Mouse (Mus musculus) heart, adult 18-20 months (tissue): ENCODE results near the gene Cxcr4. TPM values are rescaled to one million over a fixed set of nuclear protein-coding genes. Genes with fewer than 3 reads are reported as not detected.

Experiments
- DNase-seq, 2 experiments: peaks; one replicate each; pipeline ENCODE4 v3.0.0; 2021 to 2022; ENCODE audit warnings: mixed read lengths in 1 of 2
- long read RNA-seq, 2 experiments: library from polyadenylated mRNA; stranded (forward); transcript quantifications; one replicate each; pipeline ENCODE4 v2.0.0; 2021
- total RNA-seq, 2 experiments: library from RNA; stranded (reverse); gene quantifications; 2 replicates each; pipeline ENCODE4 v1.2.3; 2021

Gene Cxcr4
- 10 to 100 TPM in 1 of 2 experiments, 1 to 10 TPM in 1; 8.9 to 14.7 TPM for total RNA-seq
- long read RNA-seq, experiment 1, result 0 reads
- long read RNA-seq, experiment 2, partial matches to known transcripts, result 0 of 1 reads
- long read RNA-seq, experiment 2, other reads (novel, unspliced or antisense), result 1 of 1 reads

DNA sequence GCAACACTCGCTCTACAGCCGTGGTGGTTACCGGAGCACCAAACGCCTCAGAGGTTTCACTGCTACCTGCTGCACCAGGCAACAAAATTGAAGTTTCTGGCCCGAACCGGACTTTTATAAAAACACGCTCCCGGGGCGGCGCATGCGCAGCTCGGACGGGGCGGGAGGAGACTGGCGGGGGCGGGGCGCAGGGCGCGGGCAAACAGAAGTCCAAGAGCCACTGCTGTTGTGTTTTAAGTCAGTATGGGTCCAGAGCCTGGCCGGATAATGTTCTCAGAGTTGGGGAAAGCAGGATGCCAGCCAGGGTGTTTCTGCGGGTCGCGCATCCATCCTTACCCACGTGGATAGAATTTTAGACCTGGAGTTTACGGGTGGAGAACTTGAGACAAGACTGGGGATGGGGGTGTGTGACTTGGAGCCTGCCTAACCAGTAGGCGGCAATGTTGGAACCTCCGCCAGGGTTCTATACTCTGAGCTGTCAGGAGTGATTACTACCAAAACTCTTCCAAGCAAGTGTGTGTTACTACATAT is at the start of gene Cxcr4:
Gene Cxcr4 (minus strand): TSS at position 83 of the 531 bp plus-strand sequence.
- DNase-seq, result peak; percentile 90 to 91

DNA sequence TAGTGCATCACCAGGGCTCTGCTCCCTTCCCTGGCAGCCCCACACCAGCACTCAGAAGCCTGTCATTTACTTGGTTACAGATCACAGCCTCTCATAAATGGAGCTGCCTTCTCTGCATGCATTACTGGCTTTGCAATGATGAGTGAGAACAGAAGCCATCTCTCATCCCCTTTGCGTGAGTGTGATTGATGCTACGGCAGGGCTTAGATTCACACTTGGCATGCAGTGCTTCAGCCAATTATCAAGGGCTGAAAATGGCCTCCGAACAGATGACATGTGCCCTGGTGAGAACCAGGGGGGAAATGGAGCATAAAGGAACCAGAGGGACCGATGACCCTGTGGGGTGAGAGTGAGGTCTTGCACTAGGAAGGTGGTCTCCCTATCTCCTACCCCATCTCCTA is 47.6 kb upstream of the Cxcr4 start:
- no peak for DNase-seq

DNA sequence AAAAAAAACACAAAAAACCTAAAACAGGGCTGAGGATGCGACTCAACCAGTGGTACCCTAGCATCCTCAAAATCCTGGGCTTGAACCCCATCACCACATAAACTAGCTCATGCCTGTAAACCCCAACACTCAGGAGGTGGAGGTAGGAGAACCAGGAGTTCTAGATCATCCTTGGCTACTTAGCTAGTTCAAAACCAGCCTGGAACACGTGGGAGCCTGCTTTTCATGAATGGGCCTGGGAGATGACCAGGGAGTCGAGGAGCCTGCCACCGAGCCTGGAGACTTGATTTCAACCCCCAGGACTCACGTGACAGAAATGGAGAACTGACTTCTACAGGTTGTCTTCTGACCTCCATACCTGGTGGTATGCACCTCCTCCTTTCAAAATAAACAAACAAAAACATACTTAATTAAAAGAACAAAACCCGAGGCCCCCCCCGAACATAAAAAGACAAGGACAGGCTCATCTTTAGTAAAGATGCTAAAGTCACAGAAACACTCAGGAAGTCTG is 45.2 kb upstream of the Cxcr4 start:
- no peak for DNase-seq

DNA sequence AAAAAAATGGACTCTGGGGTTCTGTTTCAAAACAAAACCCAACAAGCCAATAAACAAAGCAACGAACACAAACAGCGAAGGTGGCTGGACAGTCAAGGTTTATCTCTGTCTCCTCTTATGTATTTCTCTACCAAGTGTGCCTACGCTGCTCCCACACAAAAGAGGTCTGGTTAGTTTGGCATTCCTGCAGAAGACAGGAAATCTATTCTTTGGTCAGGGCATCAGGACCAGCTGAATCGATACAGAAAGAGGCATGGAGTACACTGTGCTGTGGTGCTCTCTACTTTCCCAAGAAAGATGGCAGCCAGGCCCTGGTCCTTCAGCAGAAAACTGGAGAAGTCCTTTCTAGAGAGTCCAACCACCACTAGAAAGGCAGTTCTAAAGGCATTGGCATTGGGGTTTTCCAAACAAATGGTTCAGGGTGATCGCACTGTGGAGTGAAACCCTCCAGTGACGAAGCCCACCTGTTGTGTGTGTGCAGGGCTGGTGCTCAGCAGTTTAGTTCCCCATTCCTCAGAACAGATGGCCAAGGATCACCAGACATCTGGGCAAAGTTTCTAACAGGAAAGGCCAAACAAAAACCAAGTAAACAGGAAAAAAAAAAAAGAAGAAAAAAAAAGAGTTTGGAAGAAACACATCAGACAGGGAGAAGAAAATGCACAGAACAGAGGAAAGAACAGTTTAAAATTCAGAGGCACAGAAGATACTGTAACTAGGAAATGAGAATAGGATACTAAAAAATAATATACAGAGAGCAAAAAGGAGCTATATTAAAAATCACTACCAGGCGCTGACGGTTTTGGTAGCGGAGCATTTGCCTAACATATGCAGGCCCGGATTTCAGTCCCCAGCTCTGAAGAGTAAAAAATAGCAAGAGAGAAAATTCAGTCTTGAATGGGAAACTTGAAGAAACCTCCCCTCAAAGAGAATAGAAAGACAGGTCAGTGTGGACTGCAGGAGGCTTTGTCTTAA is 44.5 kb upstream of the Cxcr4 start:
- DNase-seq, result no peak

DNA sequence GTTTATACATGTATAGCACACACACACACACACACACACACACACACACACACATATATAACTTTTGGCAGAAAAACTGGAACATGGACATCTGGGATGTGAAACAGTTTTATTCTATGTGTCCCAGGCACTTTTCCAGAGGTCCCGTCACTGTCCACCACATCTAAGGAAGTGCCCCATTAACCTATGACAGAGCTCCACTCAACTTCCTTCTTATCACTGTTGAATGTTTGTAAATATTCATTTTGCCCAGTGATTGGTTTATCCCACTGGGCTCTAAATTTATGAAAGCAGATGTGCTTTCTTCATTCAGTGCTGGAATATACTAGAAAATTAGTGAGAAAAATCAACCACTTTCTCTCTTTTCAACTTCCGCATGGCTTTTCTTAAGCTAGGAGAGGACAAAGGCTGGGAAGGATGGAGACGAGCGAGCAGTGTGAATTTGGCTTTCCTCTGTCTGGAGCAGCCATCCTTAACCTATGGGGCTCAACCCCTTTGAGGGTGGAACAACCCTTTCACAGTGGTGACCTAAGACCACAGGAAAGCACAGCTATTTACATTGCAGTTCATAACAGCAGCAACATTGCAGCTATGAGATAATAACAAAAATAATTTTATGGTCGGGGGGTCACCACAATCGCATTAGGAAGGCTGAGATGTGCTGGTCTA is 41.8 kb upstream of the Cxcr4 start:
- no peak for DNase-seq

DNA sequence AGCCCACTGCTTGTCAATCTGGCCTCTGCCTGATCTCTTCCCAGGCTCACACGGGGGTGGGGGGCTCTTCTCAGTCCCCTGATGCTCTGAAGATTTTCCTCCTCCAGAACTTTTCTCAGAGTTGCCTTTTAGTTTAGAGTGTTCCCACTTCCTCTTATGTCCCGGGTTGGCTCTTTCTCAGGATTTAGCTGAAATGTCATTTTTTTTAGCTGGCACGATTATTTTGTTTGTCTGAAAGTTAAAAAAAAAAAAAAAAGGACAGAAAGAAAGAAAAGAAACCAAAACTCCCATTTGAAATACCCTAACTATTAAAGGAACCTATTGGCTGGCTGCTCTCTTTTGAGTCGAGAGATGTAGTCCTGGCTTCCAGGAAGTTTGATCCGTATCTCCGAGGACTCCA is 40.4 kb upstream of the Cxcr4 start:
- no peak for DNase-seq

DNA sequence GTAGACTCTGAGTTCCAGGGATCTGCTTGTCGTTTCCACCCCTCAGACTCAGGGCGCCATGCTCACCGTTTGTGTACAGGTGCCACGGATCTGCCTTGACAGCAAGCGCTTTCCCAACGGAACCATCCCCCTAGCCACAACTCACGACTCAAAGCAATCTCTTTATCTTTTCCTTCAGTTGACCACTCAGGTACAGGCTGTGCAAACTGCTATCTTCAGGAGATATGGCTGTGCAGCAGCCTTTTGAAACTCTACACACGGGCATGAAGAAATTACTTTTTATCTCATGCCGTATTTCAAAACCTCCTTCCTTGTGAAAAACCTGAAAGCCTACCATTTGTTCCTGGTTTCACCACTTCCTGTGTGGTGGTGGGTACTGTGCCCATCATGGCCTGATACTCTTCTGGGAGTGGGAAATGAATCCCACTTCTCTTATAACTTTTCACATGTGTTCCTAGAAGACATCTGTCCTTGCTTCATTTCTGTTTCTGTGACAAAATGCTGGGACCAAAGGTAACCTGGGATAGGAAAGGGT is 34.1 kb upstream of the Cxcr4 start:
- no peak for DNase-seq

DNA sequence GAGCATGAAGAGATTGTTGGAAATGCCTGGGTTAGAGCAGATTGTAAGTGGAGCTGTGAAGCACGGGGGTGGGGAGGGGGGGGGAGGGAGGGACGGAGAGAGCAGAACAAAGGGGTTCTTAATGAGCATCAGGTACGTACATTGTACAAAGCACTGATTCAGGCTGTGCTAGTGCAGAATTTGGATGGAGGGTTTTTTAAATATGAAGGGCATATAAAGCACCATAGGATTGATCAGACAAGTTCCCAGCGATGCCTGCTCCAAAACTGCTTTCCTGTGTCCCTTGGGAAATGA is 31.4 kb upstream of the Cxcr4 start:
- no peak for DNase-seq

DNA sequence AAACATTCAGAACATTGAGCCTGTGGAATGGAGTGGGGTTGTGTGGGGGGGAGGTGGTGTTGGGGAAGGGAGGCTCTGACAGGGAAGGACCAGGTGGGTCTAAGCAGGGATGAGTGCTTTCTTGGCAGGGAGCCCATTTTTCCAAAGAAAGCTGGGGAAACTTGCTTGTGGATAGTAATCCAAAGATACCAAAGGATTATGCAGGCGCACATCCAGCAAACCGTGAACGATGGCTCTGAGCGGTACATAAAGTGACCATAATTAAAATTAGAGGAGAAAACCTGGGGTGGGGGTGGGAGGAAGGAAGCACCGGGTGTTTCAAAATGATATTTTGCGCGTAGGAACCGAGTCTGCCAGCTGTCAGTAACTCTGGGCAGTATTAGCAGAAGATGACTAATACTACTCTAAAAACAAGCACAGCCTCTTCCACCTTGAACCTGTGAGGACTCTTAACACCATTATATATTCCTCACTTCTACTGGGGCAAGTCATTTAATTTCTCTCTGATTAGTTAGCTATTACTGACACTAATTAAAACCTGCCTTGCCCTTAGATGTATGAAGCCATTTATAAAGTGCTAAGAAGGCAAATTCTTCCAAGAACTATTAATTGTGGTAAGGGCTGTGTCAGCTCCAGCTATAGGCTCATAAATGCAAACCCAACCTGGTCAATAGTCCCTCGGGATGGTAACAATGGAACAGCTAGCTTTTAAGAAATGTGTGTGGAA is 30.9 kb upstream of the Cxcr4 start:
- no peak for DNase-seq

DNA sequence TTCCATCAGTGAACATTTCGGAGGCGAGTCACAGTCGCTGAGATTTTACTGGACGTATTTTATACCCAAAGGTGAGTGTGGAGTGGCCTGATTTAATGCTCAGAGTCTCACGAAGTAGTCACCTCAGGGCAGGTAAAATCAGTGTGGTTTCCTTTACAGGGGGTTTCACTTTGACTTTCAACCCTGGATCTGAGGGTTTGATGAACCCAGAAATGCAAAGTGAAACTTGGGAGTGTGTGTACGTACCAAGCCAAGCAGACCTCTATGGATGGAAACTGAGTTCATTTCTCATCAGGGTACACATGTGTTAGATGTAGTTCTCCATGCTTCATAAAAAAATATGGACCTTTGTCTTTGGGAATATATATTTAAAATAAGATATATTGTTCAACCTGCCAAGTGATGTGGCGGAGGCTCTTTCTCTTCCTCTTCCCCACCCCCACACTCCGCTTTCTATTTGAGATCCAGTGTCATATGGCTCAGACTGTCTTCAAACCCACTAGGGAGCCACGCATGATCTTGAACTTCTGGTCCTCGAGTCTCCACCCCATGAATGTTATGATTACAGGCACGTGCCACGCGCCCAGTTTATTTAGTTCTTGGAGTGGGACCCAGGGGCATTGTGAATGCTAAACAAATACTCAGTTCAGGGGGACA is 25.7 kb upstream of the Cxcr4 start:
- no peak for DNase-seq

DNA sequence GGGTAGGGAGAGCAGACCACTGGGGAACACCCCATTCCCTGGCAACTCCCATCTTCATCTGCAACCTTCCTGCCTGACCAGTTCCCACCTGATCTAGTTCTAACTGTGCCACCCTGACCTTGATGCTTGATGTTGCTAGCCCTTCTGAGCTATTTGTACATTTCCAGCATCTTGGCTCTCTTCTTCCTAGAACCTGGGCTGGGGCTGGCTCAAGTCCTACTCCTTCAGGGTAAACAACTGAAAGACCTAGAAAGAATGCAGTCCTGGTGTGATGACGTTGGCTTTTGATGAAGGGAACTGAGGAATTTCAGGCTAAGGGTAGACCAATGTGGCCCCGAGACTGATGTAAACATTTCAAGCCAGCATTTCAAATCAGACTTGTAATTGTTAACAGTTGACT is 24.5 kb upstream of the Cxcr4 start:
- no peak for DNase-seq

DNA sequence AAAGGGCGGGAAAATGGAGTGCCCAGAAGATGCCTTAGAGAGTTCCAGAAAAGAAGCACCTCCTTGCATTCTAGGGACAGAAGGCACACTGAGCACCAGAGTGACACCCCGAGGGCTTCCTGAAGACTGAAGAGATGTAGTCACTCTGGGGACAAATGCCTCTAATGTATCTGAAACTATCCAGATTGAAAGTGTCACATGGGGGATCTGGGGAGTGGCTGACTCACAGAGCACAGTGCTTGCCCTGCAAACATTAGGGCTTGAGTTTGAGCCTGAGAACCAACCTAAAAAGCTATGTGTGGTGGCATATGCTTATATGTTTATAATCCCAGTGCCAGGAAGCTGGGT is 23.3 kb upstream of the Cxcr4 start:
- peak in 1 of 2 experiments; percentile 41 for DNase-seq

DNA sequence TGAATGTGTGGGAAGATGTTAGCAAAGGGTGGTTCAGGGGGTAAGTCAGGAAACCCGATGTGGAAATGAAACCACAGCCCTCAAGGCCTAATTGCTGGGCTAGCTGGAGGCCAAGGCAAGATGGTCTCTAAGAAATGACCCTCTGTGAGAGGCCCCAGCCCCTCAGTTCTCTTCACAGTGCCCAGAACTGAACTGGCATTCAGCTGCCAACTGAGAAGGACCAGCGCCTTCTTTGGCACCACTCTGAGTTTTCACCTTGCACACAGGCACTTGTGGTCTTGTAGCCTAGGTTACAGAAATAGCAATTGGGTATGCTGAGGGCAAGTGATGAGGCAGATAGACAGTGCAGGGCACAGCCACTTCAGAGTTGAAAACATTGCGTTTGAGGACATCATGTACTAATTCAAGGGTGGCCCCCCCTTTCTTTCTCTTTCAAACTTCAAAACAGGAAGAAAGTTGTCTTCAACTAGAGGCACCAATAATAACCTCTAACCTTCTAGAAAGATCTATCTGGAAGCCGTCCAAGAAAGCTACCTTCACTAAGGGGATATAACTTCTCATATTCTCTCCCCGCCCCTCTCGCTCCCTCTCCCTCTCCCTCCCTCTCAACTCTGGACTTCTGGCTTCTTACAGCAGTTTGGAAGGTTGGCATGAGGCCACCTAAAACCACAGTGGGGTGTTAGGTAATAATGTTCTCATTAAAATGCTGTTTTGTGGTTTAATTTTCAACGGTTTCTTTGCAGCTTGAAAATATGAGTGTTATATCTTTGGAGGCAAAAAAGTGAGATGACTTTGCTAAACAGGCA is 22.8 kb upstream of the Cxcr4 start:
- peak; percentile 70 to 84 for DNase-seq

DNA sequence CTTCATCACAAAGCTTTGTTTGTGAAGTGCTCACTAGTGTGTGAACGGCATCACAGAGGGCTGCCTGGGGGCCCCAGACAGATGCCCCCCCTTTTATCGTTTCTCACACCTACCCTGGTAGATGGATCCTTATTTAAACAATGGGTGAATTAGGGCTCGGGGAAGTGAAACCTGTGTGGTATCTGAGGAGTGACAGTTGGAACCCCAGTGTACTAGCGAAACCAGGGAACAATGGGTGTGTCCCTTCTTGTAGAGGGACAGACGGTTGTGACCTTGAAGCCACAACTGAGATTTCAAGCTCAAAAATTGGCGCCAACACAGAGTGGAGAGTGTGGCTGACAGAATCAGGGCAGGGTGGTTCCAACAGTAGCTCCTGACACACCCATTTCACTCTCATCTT is 16.0 kb upstream of the Cxcr4 start:
- peak in 1 of 2 experiments; percentile 47 for DNase-seq

DNA sequence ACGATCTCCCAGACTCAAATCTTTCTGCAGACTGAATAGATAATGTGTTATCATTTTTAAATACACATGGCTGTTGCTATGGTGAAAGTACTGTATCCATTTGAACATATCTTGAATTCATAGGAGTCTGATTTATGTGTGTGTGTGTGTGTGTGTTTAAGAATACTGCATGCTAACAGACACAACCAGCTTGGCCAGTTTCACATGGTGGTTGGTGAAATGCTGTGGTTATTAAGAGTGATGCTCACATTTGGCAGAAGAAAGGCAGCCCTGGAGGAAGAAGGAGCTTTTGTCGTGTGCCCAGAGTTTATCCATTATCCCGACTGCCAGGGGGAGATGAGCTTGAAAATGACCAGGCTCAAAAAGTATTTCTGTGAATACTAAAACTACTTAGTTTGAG is 15.3 kb upstream of the Cxcr4 start:
- DNase-seq, result no peak

DNA sequence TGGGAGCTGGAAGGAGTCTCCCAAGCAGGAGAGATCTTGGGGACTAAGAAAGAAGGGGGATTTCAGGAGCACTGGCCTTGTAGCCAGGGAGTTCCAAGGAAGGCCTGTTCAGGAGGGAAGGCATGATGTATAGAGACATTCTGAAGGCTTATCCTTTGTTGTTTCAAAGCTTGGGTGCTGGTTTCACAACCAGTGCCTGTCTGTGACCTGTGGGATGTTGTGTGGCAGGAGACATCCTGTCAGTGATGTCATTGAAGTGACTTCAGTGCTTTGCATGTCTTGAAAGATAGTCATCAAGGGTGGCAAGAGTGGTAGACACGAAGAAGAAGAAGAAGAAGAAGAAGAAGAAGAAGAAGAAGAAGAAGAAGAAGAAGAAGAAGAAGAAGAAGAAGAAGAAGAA is 13.7 kb upstream of the Cxcr4 start:
- DNase-seq, result no peak

DNA sequence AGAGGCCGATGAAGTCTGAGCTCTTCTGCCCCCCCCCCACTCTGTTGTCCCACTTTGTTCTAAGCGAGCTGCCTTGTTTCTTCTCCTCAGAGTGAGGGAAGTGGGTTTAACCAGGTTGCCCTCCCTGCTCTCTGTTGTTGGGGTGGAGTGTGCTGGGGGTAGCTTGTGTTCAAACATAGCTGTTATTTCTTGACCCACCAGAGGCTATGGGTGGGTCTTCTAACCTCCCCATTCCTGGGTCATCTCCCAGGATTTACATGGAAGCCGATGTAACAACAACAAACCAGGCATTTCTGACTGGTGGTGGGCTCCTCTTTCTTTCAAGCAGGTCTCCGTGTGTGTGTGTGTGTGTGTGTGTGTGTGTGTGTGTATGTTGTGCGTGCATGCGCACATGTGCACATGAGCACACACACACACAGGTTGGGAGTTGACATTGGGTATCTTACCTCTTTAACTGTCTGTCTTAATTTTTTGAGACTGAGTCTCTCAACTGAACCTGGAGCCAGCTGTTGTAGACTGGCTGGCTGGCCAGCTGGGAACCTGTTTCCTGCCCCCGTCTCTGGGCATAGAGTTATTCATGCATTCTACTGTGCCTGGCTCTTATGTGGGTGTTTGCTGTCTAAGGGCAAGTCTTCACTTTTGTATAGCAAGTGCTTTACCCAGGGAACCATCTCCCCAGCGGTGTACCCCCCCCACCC is 10.7 kb upstream of the Cxcr4 start:
- DNase-seq, result no peak

DNA sequence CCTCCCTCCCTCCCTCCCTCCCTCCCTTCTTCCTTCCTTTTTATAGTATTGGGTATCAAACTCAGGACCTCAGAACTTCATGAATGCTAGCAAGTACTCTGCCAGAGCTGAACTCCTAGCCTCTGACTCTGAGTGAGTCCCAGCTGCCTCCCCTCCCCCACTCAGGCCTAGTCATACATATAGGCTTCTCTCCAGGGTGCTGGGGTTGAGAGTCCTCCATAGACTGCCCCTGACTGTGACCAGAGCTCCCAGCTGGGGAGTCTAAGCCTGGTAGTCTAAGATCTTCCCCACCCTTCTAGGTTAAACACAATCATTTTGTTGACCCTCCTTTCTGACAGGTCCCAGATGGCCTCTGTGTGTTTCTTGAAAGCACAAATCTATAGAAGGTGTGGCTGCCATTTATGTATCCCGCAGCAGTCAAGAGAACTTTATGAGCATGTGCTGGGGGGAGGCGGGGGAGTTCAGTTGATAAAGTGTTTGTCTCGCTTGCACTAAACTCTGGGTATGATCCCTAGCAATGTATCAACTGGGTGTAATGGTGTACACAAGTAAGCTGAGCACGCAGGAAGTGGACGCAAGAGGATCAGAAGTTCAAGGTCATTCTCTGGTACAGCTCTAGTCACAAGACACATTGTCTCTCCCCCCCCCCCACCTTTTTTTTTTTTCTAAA is 10.1 kb upstream of the Cxcr4 start:
- DNase-seq, result no peak

DNA sequence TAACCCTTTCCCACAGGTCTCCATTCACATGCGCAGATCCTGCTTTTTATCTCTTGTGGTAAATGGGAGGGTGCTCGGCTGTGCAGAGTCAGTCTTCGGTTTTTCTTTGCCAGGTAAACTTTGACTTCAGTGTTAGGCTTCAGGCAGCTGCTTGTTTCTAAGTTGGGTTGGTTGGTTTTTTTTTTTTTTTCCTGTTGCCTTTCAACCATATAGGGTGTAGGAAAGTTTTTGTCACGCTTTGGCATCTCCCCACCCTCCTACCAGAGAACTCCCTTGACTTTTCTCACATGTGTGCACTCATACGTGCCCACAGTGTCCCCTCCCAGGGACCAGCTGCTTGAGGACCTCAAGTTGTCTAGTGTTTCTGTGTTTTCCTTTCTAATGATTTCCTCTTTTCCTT is 9.2 kb upstream of the Cxcr4 start:
- DNase-seq, result no peak
